Mouse (Mus musculus) gastrocnemius, postnatal 10 days (tissue): ENCODE results near the gene Mustn1. TPM values are rescaled to one million over a fixed set of nuclear protein-coding genes. Genes with fewer than 3 reads are reported as not detected.

ENCODE experiments used
- DNase-seq: peaks from one replicate; pipeline ENCODE4 v3.0.0; 2021; ENCODE audit warnings: mixed read lengths
- total RNA-seq, 2 experiments: library from RNA; stranded (reverse); gene quantifications; 2 replicates each; pipeline ENCODE4 v1.2.3; 2021

Gene Mustn1
- total RNA-seq, 2 experiments from 2014 or later = 91.8 to 112 TPM

GRCm38 (mm10) chr14:30879794-30880193, 794 bp downstream of the Mustn1 start:
- peak; percentile 46 for DNase-seq

DNA sequence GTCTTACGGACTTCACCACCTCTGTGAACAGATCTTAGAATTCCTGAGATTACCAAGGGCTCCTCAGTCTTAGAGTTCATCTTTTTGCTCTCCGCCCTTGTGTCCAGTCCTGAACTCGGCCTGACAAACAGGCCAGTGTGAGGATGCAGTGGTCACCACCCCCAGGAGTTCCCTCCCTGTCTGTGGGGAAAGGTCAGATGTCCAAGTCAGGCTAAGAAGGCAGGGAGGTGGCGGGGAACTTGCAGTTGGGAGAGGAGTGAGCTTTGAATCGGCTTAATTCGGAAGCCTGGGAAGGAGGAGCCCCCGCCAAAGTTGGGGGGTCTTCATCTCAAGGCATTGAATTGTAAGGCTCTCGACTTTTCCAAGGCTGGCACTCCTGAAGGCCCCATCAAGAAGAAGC, 1.3 kb downstream of the Mustn1 start:
- no peak for DNase-seq

- peak; percentile 77 for DNase-seq
Observed at GRCm38 (mm10) chr14:30880811-30881717, 2.1 kb downstream of the Mustn1 start.

DNA sequence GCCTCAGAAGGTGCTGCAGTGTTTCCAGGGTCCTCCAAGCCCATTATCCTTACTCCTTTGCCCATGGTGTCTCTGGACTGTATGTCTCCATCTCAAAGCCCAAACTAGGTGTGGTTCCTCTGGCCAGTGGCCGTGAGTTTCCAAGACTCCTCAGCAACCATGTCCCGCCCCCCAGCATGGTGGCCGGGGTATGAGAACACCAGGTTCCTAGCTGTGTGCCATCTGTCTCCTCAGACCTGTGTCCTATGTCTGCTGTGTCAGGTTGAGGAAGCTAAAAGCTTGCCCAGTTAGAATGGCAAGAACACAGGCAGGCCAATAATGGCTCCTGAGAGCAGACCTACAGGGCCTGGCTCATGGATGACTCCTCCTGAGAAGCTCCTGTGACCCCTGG, 2.7 kb downstream of the Mustn1 start:
- no peak for DNase-seq

- DNase-seq = no peak
Observed at GRCm38 (mm10) chr14:30885298-30885697, 6.3 kb downstream of the Mustn1 start.

- no peak for DNase-seq
Observed at GRCm38 (mm10) chr14:30886204-30886603, 7.2 kb downstream of the Mustn1 start, which contains the start of gene Itih4. Gene Itih4, plus strand, starts transcription at chr14:30886476.

GRCm38 (mm10) chr14:30888271-30888732, 9.3 kb downstream of the Mustn1 start:
- peak; percentile 44 for DNase-seq

DNA sequence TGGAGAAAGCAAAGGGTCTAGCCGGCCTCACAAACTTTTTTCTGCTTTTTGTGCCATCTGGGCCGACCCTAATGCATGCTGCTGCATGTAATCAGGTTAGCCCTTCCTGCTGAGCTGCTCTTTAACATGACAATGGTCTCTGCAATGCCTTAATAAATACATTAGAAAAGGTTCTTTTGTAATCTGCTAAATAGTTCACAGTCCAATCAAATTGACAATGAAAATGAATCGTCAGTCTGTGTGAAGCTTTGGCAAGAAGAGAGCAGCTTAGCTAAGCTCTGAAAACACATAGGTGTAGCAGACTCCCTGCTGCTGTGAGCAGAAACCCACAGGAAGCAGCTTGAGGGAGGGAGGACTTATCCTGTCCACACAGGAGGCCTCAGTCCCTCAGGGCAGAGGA, 21.0 kb downstream of the Mustn1 start:
- DNase-seq = no peak

GRCm38 (mm10) chr14:30902628-30903027, 23.6 kb downstream of the Mustn1 start:
- no peak for DNase-seq

- DNase-seq = no peak
Observed at GRCm38 (mm10) chr14:30903036-30903435, 24.0 kb downstream of the Mustn1 start.

DNA sequence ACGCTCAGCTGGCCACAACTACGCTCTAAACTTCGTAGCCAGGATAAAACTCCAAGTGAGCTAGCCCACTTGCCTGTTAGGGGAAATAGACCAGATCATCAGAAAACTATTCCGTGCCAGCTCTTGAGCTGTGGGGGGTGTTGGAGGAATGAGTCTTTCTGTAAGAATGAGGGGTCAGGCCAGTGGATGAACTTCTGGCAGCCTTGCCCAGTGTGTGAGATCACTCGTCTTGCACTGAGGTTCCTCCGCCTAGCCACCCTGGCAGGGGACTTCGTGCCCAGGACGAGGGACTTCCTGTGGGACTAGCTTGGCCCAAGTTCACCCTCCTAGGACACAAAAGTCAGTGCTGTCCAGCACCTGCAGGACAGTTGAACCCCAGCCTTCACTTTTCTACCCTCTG, 25.3 kb downstream of the Mustn1 start:
- DNase-seq = no peak

- DNase-seq = no peak
Observed at GRCm38 (mm10) chr14:30906001-30906400, 27.0 kb downstream of the Mustn1 start.

DNA sequence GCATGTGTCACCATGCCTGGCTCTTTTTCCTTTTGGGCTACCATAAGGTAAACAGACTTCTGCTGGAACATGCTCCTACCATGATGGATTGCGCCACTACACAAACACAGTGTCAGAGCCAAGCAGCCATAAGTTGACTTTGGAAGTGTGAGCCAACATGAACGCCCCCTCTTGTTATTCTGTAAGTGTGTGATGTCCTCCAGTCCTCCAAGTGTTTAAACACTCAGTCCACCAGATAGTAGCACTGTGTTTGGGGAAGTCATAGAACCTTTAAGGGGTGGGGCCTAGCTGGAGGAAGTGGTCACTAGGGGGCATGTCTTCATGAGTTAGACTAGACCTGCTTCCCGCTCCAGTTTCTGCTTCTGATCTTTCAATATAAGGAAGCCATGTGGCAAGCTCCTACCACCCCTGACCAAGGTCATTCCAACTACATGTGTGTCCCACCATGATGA, 28.8 kb downstream of the Mustn1 start:
- no peak for DNase-seq

DNA sequence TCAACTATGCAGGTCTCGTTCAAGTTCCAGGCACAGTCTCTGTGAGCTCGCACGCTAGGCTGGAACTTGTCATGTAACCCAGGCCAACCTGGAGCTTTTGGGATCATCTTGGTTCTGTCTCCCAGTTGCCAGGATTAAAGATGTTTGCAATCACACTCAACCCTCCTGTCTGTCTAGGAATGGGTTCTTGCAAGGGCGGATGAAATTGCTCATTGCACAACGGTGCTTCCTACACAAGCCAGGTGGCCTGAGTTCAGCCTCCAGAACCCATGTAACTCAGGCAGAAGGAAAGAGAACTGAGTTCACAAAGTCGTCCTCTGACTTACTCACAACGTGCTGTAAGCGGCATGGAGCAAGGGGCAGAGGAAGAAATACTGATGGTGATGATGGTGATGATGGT, 32.1 kb downstream of the Mustn1 start:
- DNase-seq = no peak

GRCm38 (mm10) chr14:30912641-30913040, 33.6 kb downstream of the Mustn1 start:
- no peak for DNase-seq

DNA sequence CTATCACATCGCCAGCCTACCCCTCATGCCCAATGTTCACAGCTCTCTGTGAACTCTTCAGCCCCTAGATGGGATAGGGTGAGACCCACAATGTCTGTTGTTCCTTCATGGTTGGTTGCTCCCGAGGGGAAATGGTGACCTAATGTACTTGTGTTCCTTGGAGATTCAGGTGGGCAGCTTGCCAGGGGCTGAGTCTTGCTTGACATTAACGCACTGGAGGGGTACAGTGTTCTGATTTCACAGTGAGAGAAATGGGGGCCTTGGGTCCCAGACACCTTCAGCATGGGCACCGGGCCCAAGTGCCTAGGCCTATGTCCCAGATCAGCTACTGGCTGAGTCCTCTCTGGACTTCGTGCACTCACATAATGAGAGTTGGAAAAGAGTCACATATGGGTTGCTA, 34.4 kb downstream of the Mustn1 start:
- peak; percentile 22 for DNase-seq

DNA sequence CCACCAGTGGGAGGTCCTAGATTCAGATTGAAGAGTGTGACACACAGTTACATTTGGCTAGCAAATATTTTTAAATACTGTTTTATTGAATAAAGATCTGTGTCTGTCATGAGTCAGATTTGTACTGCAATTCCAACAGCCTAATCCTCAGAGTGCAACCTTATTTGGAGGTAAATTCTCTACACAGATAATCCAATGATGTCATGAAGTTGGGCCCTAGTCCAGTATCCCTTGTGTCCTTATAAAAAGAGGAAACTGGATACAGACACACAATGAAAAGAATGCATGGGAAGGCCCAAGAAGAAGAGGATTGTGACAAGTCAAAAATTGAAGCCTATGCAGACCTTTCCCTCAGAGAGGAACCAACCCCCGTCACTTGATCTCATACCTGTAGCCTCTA, 37.5 kb downstream of the Mustn1 start:
- DNase-seq = no peak

DNA sequence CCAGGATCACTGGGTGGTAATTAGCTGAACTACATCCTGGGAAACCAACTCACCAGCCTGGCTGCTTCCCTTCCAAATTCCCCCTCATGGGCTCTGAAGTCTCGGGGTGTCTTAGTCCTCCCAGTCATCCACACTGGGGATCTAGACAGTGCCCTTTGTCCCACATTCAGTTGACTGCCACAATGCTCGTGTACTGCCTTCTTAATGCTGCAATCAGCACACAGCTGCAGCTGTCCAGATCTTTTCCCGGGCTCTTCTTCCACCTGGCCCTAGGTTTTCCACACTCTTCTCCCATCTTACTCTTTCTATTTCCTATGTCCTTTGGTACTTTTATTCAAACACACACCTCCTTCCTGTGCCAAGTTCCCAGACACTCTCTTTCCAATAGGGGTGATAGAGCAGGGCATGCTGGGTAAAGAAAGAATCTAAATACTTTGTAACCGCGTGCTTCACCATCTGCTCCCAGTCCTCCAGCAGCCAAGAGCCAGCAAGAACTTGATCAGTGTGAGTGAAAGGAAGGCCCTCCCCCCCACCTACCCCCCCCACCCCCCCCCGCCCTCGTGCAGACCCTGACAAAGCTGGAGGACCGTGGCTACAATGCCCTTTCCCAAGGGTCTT, 43.2 kb downstream of the Mustn1 start:
- no peak for DNase-seq

GRCm38 (mm10) chr14:30923375-30924105, 44.5 kb downstream of the Mustn1 start, which contains the start of gene Itih3:
Gene Itih3, minus strand, starts transcription at chr14:30923760.
- no peak for DNase-seq

DNA sequence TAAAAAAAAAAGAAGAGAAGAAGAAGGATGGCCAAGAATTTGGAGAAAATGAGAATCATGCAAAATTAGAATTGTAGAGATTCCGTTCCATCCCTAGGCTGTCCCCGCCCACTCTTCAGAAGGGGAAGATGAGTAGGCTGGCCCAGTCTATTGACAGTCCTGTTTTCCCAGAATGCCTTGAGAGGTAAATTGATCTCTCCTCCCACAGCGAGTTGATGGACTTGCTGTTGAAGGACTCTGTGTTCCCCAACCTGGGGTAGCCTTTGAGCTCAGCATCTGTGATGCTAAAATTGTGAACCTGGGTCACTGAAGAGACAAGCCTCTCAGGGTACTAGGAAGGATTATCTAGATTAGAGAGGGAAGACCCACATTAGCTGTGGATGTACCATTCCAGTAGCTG, 46.5 kb downstream of the Mustn1 start:
- no peak for DNase-seq

DNA sequence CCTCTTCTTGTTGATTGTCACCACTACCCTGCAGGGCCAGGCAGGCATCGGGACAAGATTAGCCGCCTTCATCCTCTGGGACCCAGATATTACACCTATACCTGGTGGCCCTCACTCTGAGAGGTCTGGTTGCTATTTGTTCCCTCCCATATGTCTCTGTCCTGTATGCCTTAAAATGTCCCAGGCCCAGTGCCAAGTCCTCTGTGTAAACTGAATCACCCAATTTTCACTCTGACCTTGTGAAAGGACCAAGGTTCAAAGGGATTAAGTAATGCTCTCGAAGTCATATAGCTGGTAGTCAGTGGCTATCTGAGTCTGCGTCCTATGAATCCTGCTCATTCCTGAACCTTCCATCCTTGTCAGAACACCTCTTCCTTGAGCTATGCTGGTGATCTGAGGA, 51.4 kb downstream of the Mustn1 start:
- no peak for DNase-seq
